Mouse (Mus musculus): Measurements from ENCODE around the gene Rbm47.
A peak's percentile ranks its signal among the peaks of the same experiment; 100 is the strongest.

Rbm47 gene

GRCm38 (mm10) chr5:66086952-66087351, 86.0 kb downstream of the Rbm47 start:
- DNase-seq (ENCODE audit: low spot score in 2 of 2) = no peak

GRCm38 (mm10) chr5:66086304-66086703, 86.6 kb downstream of the Rbm47 start:
- no peak for DNase-seq (ENCODE audit: low spot score in 2 of 2)

GRCm38 (mm10) chr5:66085478-66085877, 87.4 kb downstream of the Rbm47 start:
- DNase-seq (ENCODE audit: low spot score in 2 of 2) = no peak

- DNase-seq (ENCODE audit: low spot score in 2 of 2) = no peak
These were observed 88.4 kb downstream of the Rbm47 start for GRCm38 (mm10) chr5:66084541-66084940.

GRCm38 (mm10) chr5:66083350-66083749, 89.6 kb downstream of the Rbm47 start:
- DNase-seq (ENCODE audit: low spot score in 2 of 2) = peak in 1 of 2 experiments; percentile 64

- peak in 1 of 2 experiments; percentile 75 for DNase-seq (ENCODE audit: low spot score in 2 of 2)
These were observed 90.7 kb downstream of the Rbm47 start for GRCm38 (mm10) chr5:66082229-66082572.

- DNase-seq (ENCODE audit: low spot score in 2 of 2) = peak in 1 of 2 experiments; percentile 49
These were observed 91.3 kb downstream of the Rbm47 start for GRCm38 (mm10) chr5:66081443-66082228.

GRCm38 (mm10) chr5:66080529-66081220, 92.2 kb downstream of the Rbm47 start:
- peak in 1 of 2 experiments; percentile 45 for DNase-seq (ENCODE audit: low spot score in 2 of 2)

GRCm38 (mm10) chr5:66079358-66080179, 93.3 kb downstream of the Rbm47 start:
- DNase-seq (ENCODE audit: low spot score in 2 of 2) = no peak

- no peak for DNase-seq (ENCODE audit: low spot score in 2 of 2)
These were observed 94.4 kb downstream of the Rbm47 start for GRCm38 (mm10) chr5:66078491-66079012.

GRCm38 (mm10) chr5:66077416-66077815, 95.5 kb downstream of the Rbm47 start:
- peak; percentile 64 to 88 for DNase-seq (ENCODE audit: low spot score in 2 of 2)

- DNase-seq (ENCODE audit: low spot score in 2 of 2) = no peak
These were observed 96.1 kb downstream of the Rbm47 start for GRCm38 (mm10) chr5:66076685-66077301.

GRCm38 (mm10) chr5:66075906-66076305, 97.0 kb downstream of the Rbm47 start:
- DNase-seq (ENCODE audit: low spot score in 2 of 2) = no peak

GRCm38 (mm10) chr5:66075032-66075488, 97.9 kb downstream of the Rbm47 start:
- no peak for DNase-seq (ENCODE audit: low spot score in 2 of 2)

- no peak for DNase-seq (ENCODE audit: low spot score in 2 of 2)
These were observed 98.7 kb downstream of the Rbm47 start for GRCm38 (mm10) chr5:66074235-66074634.

- DNase-seq (ENCODE audit: low spot score in 2 of 2) = no peak
These were observed 99.2 kb downstream of the Rbm47 start for GRCm38 (mm10) chr5:66073604-66074164.

GRCm38 (mm10) chr5:66071722-66072121, 101.2 kb downstream of the Rbm47 start:
- DNase-seq (ENCODE audit: low spot score in 2 of 2) = peak; percentile 61 to 71

- no peak for DNase-seq (ENCODE audit: low spot score in 2 of 2)
These were observed 102.6 kb downstream of the Rbm47 start for GRCm38 (mm10) chr5:66070350-66070749.

GRCm38 (mm10) chr5:66069470-66070144, 103.3 kb downstream of the Rbm47 start:
- peak; percentile 48 to 52 for DNase-seq (ENCODE audit: low spot score in 2 of 2)

- no peak for DNase-seq (ENCODE audit: low spot score in 2 of 2)
These were observed 103.8 kb downstream of the Rbm47 start for GRCm38 (mm10) chr5:66069133-66069469.
